Mouse (Mus musculus) cerebellum, adult 18-20 months (tissue): ENCODE measurements around the gene Lclat1.
"Not testable (repeated sequence)": the region's sequence is repeated elsewhere in the genome, so short reads cannot be mapped to it uniquely, and the experiment has no call there.

Experiments
- DNase-seq, 2 experiments: peaks; one replicate each; pipeline ENCODE4 v3.0.0; 2021

Gene Lclat1

DNA sequence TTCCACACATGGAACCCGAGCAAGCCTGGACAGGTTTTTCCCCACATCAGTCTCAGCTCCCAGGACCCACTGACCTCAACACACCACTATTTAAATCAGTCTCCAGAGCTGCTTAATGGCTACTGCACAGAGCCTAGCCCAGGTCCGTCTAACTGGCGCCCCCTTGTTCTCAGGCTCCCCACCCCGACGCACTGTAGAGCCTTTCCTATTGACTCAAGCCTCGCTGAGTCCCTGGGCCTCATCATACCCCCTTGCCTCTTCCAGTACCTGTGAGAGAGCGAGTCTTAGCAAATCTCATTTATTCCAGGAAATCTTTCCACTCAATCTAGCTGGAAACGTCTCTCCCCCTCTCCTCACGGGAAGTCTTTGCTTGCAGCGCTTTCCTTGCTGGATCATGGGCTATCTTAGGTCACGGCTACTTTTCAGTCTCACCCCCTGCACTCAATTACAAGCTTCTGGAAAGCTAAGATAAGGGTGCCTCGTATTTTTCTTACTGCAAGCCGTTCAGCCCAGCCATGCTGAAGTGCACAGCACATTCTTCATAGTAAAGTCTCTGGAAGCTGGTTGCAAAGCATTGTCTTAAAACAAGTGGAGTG, 137.4 kb downstream of the Lclat1 start:
- DNase-seq, result no peak

DNA sequence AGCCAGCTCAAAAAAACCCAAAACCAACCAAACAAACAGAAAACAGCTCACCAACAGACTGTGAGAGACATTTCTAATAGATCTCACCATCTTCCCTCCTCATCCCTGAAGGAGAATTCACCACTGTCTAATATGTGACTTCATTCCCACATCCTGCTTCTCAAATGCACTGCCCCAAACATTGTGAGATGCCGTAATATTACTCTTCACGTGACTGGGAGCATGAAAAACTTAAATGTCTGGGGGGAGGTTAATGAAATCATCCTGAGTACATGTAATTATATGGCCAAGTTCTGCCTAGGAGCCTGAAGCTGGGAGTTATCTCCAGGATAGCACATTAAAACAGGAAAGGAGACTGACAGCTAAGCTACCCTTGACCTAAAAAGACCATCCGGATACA, 138.3 kb downstream of the Lclat1 start:
- no peak for DNase-seq

DNA sequence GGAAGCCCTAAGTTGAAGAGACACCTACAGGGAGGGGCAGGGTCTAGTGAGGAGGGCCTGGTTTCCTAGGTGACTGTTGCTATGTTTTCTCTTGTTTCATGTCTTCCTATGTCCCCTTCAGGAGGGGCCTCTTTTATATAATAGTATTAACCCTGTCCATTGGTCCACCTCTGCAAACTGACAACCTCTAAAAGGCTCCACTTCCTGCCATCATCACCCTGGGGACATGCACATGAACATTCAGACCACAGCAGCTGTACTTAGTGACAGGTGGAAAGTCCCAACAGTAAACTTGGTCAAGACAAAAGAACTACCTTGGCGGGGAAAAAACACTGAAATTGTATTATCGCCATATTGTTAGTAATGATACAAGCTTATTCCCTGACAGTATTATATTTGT, 139.1 kb downstream of the Lclat1 start:
- no peak for DNase-seq

DNA sequence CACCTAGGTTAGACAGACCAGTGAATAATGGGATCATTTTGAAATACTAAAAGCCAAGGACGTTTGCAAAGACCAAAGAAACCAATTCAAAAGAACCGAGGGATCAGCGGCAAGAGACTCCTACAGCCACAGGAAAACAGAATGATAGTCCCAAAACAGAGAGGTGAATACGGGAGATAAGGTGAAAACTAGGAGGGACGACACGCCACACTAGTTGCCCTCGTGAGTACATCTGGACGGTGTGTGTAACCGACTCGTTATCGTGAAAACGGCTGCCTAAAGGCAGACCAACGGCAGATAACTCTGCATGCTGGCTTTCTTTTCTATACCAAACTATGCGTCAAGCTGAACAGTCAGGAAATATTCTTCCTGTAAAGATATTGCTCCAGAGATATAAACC, 140.0 kb downstream of the Lclat1 start:
- DNase-seq, result no peak

DNA sequence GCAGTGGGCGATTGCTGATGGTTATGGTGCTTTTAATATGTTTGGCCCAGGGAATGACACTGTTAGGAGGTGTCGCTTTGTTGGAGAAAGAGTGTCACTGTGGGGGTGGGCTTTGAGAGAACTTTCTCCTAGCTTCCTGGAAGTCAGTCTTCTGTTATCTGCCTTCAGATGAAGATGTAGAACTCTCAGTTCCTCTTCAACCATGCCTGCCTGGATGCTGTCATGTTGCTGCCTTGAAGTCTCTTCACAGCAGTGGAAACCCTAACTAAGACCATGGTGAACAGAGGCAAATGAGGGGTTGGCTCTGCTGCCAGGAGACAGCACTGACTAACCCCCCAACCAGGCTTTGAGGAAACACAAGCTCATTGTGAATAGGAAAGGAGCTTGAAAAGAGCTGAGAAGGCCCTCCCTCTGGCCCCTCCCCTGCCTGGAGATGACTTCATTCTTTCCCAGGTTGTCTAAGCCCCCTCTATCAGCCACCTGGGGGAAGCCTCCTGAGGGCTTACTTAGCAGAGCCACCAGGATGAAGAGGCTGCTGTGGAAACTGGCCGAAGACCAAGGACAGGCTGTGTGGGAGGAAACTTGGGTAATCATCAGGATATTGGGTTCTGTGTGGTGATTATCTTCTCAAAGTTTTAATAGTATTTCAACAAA, 142.8 kb downstream of the Lclat1 start:
- no peak for DNase-seq

DNA sequence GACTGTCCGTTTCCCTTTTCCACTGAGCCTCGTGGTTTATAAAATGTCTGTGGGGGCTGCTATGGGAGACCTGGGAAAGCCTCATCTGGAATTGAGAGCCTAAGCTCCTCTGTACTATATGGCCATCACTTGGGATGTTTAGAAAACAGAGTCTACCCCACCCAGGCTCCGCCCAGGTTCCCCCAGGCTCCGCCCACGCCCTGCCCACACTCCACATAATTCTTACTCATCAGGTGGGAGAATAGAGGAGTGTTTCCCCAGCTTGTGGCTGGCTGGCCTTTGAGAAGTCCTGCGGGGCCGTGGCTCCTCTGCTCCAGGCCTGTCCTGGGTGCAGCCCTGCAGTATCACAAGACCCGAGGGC, 143.3 kb downstream of the Lclat1 start:
- no peak for DNase-seq

DNA sequence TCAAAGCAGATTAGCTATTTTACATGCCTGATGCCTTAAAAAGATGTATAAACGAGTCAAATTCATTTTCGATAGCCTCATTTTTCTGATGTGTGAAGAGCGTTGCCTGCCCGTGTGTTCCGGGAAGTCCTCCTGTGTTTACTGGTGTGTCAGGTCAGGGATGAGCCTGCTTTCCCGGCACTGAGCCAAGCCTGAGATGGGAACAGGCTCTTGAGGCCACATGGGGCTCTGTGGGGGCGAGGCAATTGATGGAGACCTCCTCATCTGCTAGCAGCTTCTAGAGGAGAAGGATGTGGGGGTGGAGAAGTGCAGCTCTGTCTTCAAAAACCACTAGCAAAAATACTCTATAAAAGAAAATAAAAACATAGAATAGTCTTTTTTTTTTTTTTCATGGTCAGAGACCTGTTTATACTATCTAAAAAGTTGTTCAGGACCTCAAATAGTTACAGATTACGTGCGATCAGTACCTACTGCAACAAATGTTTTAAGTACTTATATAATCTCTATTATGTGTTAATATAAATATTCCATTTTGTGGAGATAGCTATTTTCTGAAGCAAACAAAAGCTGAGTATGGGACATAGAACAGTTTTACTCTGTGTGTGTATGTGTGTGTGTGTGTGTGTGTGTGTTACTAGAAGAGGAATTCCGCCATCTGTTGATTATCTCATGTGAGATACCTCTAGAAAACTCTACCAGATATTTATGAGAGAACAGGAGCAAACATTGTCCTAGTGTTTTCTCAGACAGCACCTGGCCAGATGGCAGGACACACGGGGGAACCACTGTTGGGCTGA, 144.2 kb downstream of the Lclat1 start:
- peak; percentile 10 to 23 for DNase-seq

DNA sequence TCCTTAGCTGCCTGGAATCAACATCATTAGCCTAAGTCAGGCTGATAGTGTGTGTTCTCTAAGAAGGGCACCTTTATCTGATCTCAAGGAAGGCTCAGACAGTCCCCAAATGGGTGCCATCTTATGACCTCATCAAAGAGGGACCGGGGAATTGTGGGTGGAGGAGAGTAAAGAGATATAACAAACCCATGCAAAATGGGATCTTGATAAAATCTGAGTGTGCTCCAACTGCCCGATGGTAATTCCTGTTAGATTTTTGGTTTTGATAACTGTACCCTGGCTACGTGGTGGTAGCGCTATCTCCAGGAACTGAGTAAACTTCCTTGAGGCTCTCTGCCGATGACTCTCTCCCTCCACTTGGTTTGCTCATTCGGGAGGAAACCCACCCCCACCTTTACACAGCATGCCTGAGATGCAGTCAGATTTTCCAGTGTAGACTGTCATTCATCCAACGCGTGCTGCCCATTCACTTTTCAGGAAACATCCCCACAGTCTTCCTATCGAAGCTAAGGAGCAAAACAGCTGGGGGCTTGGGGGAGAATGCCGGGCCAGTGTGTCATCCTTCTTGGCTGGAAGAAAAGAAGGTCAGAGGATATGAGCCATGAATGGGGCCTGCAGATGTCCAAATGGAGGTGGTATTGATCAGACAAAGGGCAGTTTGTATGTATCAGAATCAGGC, 145.6 kb downstream of the Lclat1 start:
- no peak for DNase-seq

DNA sequence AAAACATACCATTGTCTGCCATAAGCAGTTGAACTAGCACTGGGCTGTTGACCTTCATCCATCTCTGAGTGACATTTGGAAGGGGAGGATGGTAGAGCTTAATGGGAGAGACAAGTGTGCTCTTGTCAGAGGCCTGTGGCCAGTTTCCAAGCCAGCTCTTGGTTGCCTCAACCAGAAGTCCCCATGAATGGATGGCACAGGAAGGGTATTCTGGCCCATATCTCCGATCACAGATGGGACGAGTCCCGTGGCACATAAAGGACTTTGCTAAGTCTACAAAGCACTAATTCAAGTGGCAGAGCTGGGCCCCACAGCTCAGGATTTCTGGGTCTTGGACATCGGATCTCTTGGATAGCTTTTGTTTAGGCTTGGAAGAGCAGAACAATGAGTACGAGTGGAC, 148.0 kb downstream of the Lclat1 start:
- DNase-seq, result no peak

DNA sequence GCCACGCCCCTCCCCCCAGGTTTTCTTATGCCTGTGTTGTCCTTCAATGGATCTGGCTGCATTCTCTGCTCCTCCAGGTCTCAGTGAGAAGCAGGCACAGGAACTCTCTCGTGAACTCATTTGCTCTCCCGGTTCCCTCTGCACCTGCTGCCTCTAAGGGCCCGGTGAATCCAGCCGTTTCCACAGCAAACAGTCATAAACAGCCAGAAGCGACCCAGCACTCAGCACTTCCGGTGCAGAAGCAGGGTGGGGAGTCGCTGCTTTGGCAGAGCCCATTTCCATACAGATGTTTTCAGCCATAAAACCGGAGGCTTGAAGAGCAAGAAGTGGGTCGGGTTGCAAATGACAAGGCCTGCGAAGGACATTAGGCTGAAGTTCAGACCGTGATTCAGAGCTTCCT, 150.8 kb downstream of the Lclat1 start:
- no peak for DNase-seq

DNA sequence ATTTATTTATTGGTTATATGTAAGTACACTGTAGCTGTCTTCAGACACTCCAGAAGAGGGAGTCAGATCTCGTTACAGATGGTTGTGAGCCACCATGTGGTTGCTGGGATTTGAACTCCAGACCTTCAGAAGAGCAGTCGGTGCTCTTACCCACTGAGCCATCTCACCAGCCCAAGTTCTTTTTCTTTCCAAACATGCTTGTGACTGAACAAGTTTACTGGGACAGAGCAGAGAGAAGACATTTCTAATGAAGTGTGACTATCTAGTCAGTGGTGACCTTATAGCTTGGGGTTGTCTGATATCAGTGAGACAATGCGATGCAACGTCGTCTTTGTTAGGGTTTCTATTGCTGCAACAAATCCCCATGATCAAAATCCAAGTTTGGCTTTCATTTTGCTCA, 151.5 kb downstream of the Lclat1 start:
- DNase-seq, result not testable (repeated sequence)

DNA sequence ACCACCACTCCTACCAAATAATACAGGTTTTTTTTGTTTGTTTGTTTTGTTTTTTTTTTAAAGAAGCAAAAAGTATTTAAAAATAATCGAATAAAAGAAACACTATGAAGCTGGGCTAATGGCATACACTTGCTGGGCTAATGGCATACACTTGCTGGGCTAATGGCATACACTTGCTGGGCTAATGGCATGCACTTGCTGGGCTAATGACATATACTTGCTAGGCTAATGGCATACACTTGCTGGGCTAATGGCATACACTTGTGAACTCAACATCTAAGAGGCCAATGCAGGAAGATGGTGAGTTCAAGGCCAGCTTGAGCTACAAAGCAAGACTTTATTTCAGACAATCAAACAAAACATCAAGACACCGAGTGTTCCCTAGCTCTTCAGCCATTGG, 154.8 kb downstream of the Lclat1 start:
- DNase-seq, result no peak

DNA sequence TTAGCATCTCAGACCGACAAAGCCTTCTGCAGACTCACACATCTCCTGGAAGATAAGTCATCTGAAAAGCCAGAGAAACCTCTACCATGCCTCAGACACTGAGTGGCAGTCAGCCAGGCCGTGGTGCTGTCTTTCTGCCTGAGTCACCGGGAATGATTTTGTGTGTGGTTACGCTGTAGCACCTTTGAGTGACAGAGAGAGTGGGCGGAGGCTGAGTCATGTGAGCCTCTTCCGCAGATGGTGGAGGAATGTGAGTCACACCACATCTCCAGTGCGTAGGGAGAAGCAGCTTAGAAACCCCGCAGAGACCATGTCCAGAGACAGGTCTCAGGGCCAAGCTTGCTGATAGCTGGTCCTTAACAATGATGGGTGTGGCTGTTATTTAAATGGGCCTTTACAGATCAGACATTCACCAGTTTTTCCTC, 155.3 kb downstream of the Lclat1 start:
- no peak for DNase-seq

DNA sequence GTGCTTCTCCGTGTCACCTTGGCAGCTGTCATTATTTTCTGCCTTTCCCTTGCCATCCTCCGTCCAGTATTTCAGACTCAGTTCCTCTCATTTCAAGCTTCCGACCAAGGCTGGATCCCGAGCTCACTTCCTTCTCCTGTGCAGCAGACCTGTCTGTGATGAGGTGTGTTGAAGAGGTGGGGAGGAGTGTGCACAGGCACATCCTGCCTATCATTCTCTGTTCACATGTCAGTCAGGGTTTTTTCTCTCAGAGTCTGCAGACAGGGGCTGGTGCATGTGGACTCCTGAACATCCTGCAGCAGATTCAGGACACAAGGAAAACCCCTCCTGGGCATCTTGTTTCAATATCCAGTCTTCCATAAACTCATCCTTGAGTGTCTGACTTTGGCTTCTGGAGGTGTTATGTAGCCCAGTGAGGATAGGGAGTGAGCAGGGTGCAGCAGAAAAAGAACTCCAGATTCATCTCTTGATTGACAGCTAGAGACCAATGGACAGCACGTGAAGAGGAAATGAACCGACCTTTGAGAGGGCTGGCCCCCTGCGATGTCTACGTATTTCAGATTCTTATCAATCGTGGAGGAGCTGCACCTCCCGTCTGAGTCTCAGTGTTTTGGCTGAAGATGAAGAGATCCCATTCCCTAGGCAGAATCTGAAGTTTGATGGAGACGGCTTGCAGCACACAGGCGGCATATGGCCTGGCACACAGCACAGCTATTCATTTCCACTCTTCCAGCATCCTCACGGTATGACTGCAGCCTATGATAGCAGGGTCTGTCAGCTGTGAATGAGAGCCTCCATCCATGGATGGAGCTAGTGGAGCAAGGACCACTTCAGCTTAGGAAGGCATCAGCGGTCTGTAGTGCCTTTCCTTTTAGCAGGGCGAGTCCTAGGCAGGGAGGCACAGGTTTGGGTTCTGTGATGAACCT, 163.3 kb downstream of the Lclat1 start:
- DNase-seq, result no peak

DNA sequence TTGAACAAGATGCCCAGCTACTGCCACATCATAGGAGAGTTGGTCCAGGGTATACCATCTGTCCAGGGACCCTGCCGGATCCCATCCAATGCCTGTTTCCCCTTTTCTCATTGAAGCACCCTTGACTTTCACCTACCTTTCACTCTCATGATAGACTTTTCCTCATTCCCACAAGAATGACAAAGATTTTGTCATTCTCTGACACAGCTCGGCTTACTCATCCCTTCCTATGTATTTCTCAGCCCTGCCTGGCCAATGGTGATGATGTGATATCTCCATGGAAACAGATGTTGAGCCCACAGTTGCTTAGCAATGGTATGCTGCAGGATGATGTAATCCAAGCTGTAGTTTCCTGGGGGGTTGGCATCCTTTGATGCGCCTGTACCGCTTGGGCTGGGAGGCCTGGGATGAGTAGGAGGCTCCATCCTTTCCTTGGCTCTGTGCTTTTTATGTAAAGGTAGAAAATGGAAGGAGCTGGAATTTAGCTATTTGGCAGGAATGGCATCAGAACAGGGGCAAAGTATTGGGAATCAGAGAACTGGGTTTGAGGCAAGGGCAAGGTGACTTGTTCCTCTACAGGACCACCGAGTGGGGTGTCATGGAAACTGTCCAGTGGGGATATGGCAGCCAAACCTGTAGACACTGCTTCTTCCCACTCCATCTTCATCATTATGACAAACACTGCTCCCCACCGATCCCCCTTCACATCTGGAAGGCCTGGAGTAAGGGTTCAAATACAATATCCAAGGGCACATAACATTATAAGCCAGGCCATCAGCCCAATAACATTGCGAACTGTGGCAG, 164.2 kb downstream of the Lclat1 start:
- DNase-seq, result no peak

DNA sequence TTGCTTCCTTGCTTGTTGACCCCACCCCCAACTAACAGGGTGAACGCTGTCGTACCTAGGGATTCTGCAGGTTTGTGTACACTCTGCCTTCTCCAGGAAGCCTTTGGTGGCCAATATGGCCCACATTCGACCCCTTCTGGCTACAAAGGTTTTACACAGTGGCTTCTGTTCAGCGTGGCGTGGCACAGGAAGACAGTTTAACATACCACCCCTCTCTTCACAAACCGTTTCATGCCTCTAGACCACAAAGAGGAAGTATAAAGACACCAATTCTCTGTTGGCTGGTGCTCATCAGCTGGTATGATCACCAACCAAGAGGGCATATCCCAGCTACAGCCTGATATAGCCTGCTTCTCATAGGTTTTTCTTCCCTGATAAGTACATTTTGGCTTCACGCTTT, 166.0 kb downstream of the Lclat1 start:
- DNase-seq, result no peak

DNA sequence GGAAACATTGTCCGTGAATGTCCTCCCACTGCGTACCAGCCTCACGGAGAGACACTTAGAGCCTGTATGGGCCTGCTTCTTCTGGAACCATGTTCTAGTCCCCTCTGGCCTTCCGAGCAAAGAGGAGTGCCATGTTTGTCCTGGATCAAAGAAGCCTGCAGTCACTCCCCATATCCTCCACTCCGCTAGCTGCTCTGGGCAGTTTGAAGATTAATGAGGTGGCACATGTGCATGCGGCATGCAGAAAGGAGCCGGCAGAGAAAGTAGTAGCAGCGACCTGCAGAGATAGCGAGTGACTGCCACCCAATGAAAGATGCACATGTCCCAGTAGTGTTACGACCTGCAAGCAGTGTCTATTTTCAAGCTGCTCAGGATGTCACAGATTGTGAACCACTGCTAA, 167.3 kb downstream of the Lclat1 start:
- DNase-seq, result no peak

DNA sequence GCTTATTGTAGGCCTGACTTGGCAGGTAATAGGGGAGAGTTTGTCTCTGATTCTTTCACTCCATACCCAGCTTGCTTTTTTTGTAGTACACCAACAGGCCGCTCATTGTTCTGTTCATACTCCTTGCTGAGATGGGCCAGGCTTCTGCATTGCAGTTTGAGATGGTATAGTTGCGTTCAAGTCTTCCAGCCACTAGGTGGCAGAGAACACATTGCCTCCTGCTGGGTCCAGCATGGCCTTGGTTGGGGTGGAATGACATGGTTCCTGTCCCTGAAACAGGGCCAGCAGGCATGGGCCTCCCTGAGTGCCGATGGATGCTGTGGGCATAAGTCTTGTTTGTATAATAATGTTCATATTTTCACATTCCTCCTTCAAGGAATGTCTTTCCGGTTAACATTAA, 170.0 kb downstream of the Lclat1 start:
- DNase-seq, result no peak

DNA sequence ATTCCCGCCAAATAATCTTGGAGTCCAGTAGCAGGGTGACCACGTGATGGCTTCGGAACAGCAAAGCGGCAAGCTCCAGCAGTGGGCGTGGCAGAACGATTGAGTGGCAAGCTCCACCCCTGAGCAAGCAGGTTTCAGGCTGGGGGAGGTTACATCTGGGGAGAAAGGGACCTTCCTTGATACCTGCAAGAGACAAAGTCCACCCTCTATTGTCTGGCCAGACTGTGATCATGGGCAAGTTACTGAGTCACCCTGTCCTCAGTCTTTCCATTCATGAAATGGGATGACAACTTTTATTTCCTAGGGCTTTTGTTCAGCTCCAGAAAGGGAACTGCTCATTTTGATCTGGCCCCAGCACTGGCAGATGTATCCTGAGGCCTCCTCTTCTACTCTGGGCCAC, 174.9 kb downstream of the Lclat1 start:
- DNase-seq, result not testable (repeated sequence)

DNA sequence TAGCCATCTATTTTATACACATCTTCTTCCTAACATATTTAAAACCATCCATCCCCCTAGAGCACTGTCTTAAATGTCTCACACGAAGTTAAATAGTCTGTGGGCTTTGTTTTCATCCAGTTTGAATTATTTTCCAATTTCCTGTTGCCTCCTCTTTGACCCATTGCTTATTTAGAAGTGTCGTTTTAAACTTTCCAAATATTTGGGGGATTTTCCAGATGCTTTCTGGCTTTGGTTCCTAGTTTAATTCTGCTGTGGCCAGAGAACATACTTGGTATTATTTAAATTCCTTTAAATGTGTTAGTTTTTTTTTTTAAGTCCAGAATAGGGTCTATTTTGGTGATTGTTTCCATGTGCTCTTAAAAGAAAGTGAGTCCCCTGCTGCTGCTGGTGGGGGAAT, 176.5 kb downstream of the Lclat1 start:
- DNase-seq, result no peak
